Mouse (Mus musculus): ENCODE results near the gene Jade1. TPM values are rescaled to one million over a fixed set of nuclear protein-coding genes. Genes with fewer than 3 reads are reported as not detected.
A peak's percentile ranks its signal among the peaks of the same experiment; 100 is the strongest.

Jade1 gene
- total RNA-seq (2021): 10 to 100 TPM; 23.0 to 25.3 TPM

GRCm38 (mm10) chr3:41555491-41556381, at the start of gene Jade1:
Jade1 (plus strand) TSS chr3:41555731.
- intact Hi-C loops (cut with DNase I): no loop called here
- DNase-seq (ENCODE audit: extremely low spot score in 1 of 2, low spot score in 2 of 2): no peak

- intact Hi-C loops (cut with DNase I): no loop called here
Measured at GRCm38 (mm10) chr3:41509441-41509840, 46.1 kb upstream of the Jade1 start.

GRCm38 (mm10) chr3:41510191-41510590, 45.3 kb upstream of the Jade1 start:
- no peak for DNase-seq (ENCODE audit: extremely low spot score in 1 of 2, low spot score in 2 of 2)
- intact Hi-C loops (cut with DNase I): no loop called here

More at GRCm38 (mm10) chr3:41509441-41509840, 46.1 kb upstream of the Jade1 start:
- DNase-seq (ENCODE audit: extremely low spot score in 1 of 2, low spot score in 2 of 2): no peak

- DNase-seq (ENCODE audit: extremely low spot score in 1 of 2, low spot score in 2 of 2): no peak
- intact Hi-C loops (cut with DNase I): no loop called here
Measured at GRCm38 (mm10) chr3:41510750-41511149, 44.8 kb upstream of the Jade1 start.

- intact Hi-C loops (cut with DNase I): no loop called here
- no peak for DNase-seq (ENCODE audit: extremely low spot score in 1 of 2, low spot score in 2 of 2)
Measured at GRCm38 (mm10) chr3:41514003-41514402, 41.5 kb upstream of the Jade1 start.

GRCm38 (mm10) chr3:41514683-41515305, 40.7 kb upstream of the Jade1 start:
- intact Hi-C loops (cut with DNase I): no loop called here
- no peak for DNase-seq (ENCODE audit: extremely low spot score in 1 of 2, low spot score in 2 of 2)

GRCm38 (mm10) chr3:41516961-41517518, 38.5 kb upstream of the Jade1 start:
- intact Hi-C loops (cut with DNase I): no loop called here
- peak in 1 of 2 experiments; percentile 3 for DNase-seq (ENCODE audit: extremely low spot score in 1 of 2, low spot score in 2 of 2)

- intact Hi-C loops (cut with DNase I): no loop called here
Measured at GRCm38 (mm10) chr3:41520925-41521324, 34.6 kb upstream of the Jade1 start.

GRCm38 (mm10) chr3:41521733-41522132, 33.8 kb upstream of the Jade1 start:
- intact Hi-C loops (cut with DNase I): no loop called here
- DNase-seq (ENCODE audit: extremely low spot score in 1 of 2, low spot score in 2 of 2): no peak

More at GRCm38 (mm10) chr3:41520925-41521324, 34.6 kb upstream of the Jade1 start:
- DNase-seq (ENCODE audit: extremely low spot score in 1 of 2, low spot score in 2 of 2): no peak

GRCm38 (mm10) chr3:41522226-41523005, 33.1 kb upstream of the Jade1 start:
- intact Hi-C loops (cut with DNase I): no loop called here
- DNase-seq (ENCODE audit: extremely low spot score in 1 of 2, low spot score in 2 of 2): no peak

- no peak for DNase-seq (ENCODE audit: extremely low spot score in 1 of 2, low spot score in 2 of 2)
- intact Hi-C loops (cut with DNase I): no loop called here
Measured at GRCm38 (mm10) chr3:41523006-41523375, 32.5 kb upstream of the Jade1 start.

- intact Hi-C loops (cut with DNase I): no loop called here
- DNase-seq (ENCODE audit: extremely low spot score in 1 of 2, low spot score in 2 of 2): no peak
Measured at GRCm38 (mm10) chr3:41523460-41523859, 32.1 kb upstream of the Jade1 start.

GRCm38 (mm10) chr3:41528291-41528969, 27.1 kb upstream of the Jade1 start:
- intact Hi-C loops (cut with DNase I): no loop called here
- DNase-seq (ENCODE audit: extremely low spot score in 1 of 2, low spot score in 2 of 2): no peak

- intact Hi-C loops (cut with DNase I): no loop called here
- no peak for DNase-seq (ENCODE audit: extremely low spot score in 1 of 2, low spot score in 2 of 2)
Measured at GRCm38 (mm10) chr3:41530156-41530555, 25.4 kb upstream of the Jade1 start.

- intact Hi-C loops (cut with DNase I): no loop called here
- no peak for DNase-seq (ENCODE audit: extremely low spot score in 1 of 2, low spot score in 2 of 2)
Measured at GRCm38 (mm10) chr3:41531541-41531940, 24.0 kb upstream of the Jade1 start.

- intact Hi-C loops (cut with DNase I): no loop called here
- no peak for DNase-seq (ENCODE audit: extremely low spot score in 1 of 2, low spot score in 2 of 2)
Measured at GRCm38 (mm10) chr3:41532109-41532508, 23.4 kb upstream of the Jade1 start.

- intact Hi-C loops (cut with DNase I): no loop called here
- DNase-seq (ENCODE audit: extremely low spot score in 1 of 2, low spot score in 2 of 2): no peak
Measured at GRCm38 (mm10) chr3:41533660-41534059, 21.9 kb upstream of the Jade1 start.

- intact Hi-C loops (cut with DNase I): no loop called here
- DNase-seq (ENCODE audit: extremely low spot score in 1 of 2, low spot score in 2 of 2): no peak
Measured at GRCm38 (mm10) chr3:41537957-41538356, 17.6 kb upstream of the Jade1 start.

GRCm38 (mm10) chr3:41541313-41541712, 14.2 kb upstream of the Jade1 start:
- intact Hi-C loops (cut with DNase I): no loop called here
- DNase-seq (ENCODE audit: extremely low spot score in 1 of 2, low spot score in 2 of 2): no peak
